Mouse (Mus musculus): ENCODE results near the gene Golim4. TPM values are rescaled to one million over a fixed set of nuclear protein-coding genes. Genes with fewer than 3 reads are reported as not detected.

Golim4 gene
- total and polyA plus RNA-seq, 3 experiments = 12.9 to 30.2 TPM; not detected in 1

- TF ChIP-seq POLR2AphosphoS5 (IDR thresholded peaks at IDR 0.05; ENCODE audit: borderline replicate concordance, low read depth, low read length) (no peak; the same call in 1 of the 2 replicates), MEF2A (IDR thresholded peaks at IDR 0.05; ENCODE audit: extremely low read depth, insufficient replicate concordance, low read depth, low read length, poor library complexity, severe bottlenecking) (no peak), ZNF384 (IDR thresholded peaks at IDR 0.05; ENCODE audit: low read depth, low read length) (no peak), GATA1 (IDR thresholded peaks at IDR 0.05; ENCODE audit: low read depth, low read length) (no peak)
Observed at GRCm38 (mm10) chr3:75956551-75957302, at the start of gene Golim4 (continued).

GRCm38 (mm10) chr3:76005621-76006020 is 48.9 kb upstream of the Golim4 start:
- Histone ChIP-seq H3K4me1 (ENCODE audit: control insufficient read depth in 1 of 2, insufficient read depth in 2 of 2, low read length in 2 of 2) (no peaks in the 10 kb centered on the region), H3K9me3 (replicated peaks; ENCODE audit: insufficient read depth, low read length) (no peaks in the 10 kb centered on the region), H3K36me3 (ENCODE audit: control insufficient read depth in 1 of 2, insufficient read depth in 2 of 2, low read length in 2 of 2) (no peaks in the 10 kb centered on the region), H3K27me3 (ENCODE audit: control insufficient read depth in 1 of 2, insufficient read depth in 2 of 2, low read length in 2 of 2) (peaks cover 0 to 1% of the 10 kb centered on the region in 2 experiments; a peak in 1 of 4 replicates), H3K79me2 (ENCODE audit: control insufficient read depth, insufficient read depth, low read length, poor library complexity) (no peaks in the 10 kb centered on the region), H3K9ac (ENCODE audit: control insufficient read depth, low read depth, low read length, poor library complexity, severe bottlenecking) (no peak overlapping the region), H3K27ac (ENCODE audit: control insufficient read depth, low read depth, low read length) (no peak overlapping the region), H3K4me3 (ENCODE audit: control insufficient read depth in 1 of 2, insufficient read depth in 1 of 2, low read depth in 2 of 2, low read length in 2 of 2) (peak overlapping the region in 1 of 2 experiments; percentile 51; a peak in 1 of 4 replicates)
- DNase-seq (ENCODE audit: low read depth, low spot score) = no peak
- TF ChIP-seq ELF1 (IDR thresholded peaks at IDR 0.05; ENCODE audit: low read depth, low read length) (peak; percentile 42; the same call in 1 of the 2 replicates), CHD2 (IDR thresholded peaks at IDR 0.05; ENCODE audit: low read length) (no peak)

GRCm38 (mm10) chr3:76001156-76001555 is 44.4 kb upstream of the Golim4 start:
- no peak overlapping the region for H3K4me3 ChIP-seq (ENCODE audit: control insufficient read depth in 1 of 2, insufficient read depth in 1 of 2, low read depth in 2 of 2, low read length in 2 of 2)

More at GRCm38 (mm10) chr3:76001156-76001555, 44.4 kb upstream of the Golim4 start:
- no peak for TF ChIP-seq HCFC1 (IDR thresholded peaks at IDR 0.05; ENCODE audit: low read depth, low read length)
- TF ChIP-seq SMC3 (IDR thresholded peaks at IDR 0.05; ENCODE audit: low read depth, low read length) = peak; percentile 81
- TF ChIP-seq GABPA (IDR thresholded peaks at IDR 0.05; ENCODE audit: low read depth, low read length) = no peak
- TF ChIP-seq RAD21 (IDR thresholded peaks at IDR 0.05; ENCODE audit: low read depth, low read length) = peak; percentile 71
- TF ChIP-seq CTCF (IDR thresholded peaks at IDR 0.05 in 2 of 3, conservative IDR thresholded peaks at IDR 0.05 in 1 of 3; ENCODE audit: control insufficient read depth in 1 of 3, insufficient read depth in 1 of 3, low read depth in 2 of 3, low read length in 3 of 3, poor library complexity in 1 of 3, severe bottlenecking in 1 of 3) = peak in 2 of 3 experiments; percentile 28 to 72; a peak in 4 of 6 replicates
- TF ChIP-seq TAL1 (IDR thresholded peaks at IDR 0.05; ENCODE audit: low read length) = no peak
- no peak for TF ChIP-seq POLR2AphosphoS2 (IDR thresholded peaks at IDR 0.05; ENCODE audit: low read length)
- TF ChIP-seq POLR2A (IDR thresholded peaks at IDR 0.05; ENCODE audit: control insufficient read depth in 1 of 2, insufficient read depth in 1 of 2, low read depth in 1 of 2, low read length in 2 of 2, poor library complexity in 1 of 2) = no peak
- TF ChIP-seq MYC (IDR thresholded peaks at IDR 0.05; ENCODE audit: low read depth, low read length) = no peak
- no peak for TF ChIP-seq NRF1 (IDR thresholded peaks at IDR 0.05; ENCODE audit: insufficient read depth, low read depth, low read length, poor library complexity, severe bottlenecking)
- peak; percentile 69 for TF ChIP-seq ZC3H11A (IDR thresholded peaks at IDR 0.05; ENCODE audit: low read depth, low read length)
- no peak for TF ChIP-seq JUND (IDR thresholded peaks at IDR 0.05; ENCODE audit: low read depth, low read length)
- TF ChIP-seq GATA1 (IDR thresholded peaks at IDR 0.05; ENCODE audit: low read depth, low read length) = peak; percentile 20; the same call in 1 of the 2 replicates
- TF ChIP-seq USF1 (IDR thresholded peaks at IDR 0.05; ENCODE audit: low read depth, low read length) = no peak
- TF ChIP-seq SIN3A (IDR thresholded peaks at IDR 0.05; ENCODE audit: low read length) = no peak
- TF ChIP-seq TCF12 (IDR thresholded peaks at IDR 0.05; ENCODE audit: low read depth, low read length) = no peak
- TF ChIP-seq UBTF (IDR thresholded peaks at IDR 0.05; ENCODE audit: borderline replicate concordance, insufficient read depth, low read depth, low read length) = no peak
- H3K27ac ChIP-seq (ENCODE audit: control insufficient read depth, low read depth, low read length) = no peak overlapping the region
- no peaks in the 10 kb centered on the region for H3K4me1 ChIP-seq (ENCODE audit: control insufficient read depth in 1 of 2, insufficient read depth in 2 of 2, low read length in 2 of 2)
- no peaks in the 10 kb centered on the region for H3K79me2 ChIP-seq (ENCODE audit: control insufficient read depth, insufficient read depth, low read length, poor library complexity)
- peaks cover 0 to 1% of the 10 kb centered on the region in 2 experiments; a peak in 1 of 4 replicates for H3K27me3 ChIP-seq (ENCODE audit: control insufficient read depth in 1 of 2, insufficient read depth in 2 of 2, low read length in 2 of 2)
- H3K36me3 ChIP-seq (ENCODE audit: control insufficient read depth in 1 of 2, insufficient read depth in 2 of 2, low read length in 2 of 2) = no peaks in the 10 kb centered on the region
- peak; percentile 75 for DNase-seq (ENCODE audit: low read depth, low spot score)
- H3K9ac ChIP-seq (ENCODE audit: control insufficient read depth, low read depth, low read length, poor library complexity, severe bottlenecking) = no peak overlapping the region
- H3K9me3 ChIP-seq (replicated peaks; ENCODE audit: insufficient read depth, low read length) = no peaks in the 10 kb centered on the region
